Mouse (Mus musculus) cerebellum, adult 2 months (tissue): ENCODE results near the gene Sertad3. TPM values are rescaled to one million over a fixed set of nuclear protein-coding genes. Genes with fewer than 3 reads are reported as not detected.

Source experiments
- DNase-seq, 2 experiments: peaks; one replicate each; pipeline ENCODE4 v3.0.0; 2021
- H3K27ac ChIP-seq: fragments of 200-500 bp; 2 replicates; pipeline ENCODE4 v1.5.1; 2012; ENCODE audit warnings: low read length, control low read depth, inconsistent platforms; ENCODE audit not compliant: insufficient read depth
- H3K27me3 ChIP-seq: fragments of 200-500 bp; 2 replicates; pipeline ENCODE4 v1.6.1; 2012; ENCODE audit warnings: inconsistent platforms, mild to moderate bottlenecking, low read length, moderate library complexity; ENCODE audit not compliant: control insufficient read depth, insufficient read depth
- H3K4me1 ChIP-seq: fragments of 200-500 bp; 2 replicates; pipeline ENCODE4 v1.6.1; 2011; ENCODE audit warnings: low read length; ENCODE audit not compliant: control insufficient read depth, insufficient read depth
- H3K4me3 ChIP-seq: fragments of 200-500 bp; replicated peaks from 2 replicates; pipeline ENCODE3; 2011; ENCODE audit warnings: mild to moderate bottlenecking, low read depth, low read length, control low read depth; ENCODE audit not compliant: insufficient read depth
- CTCF ChIP-seq: fragments of 200-500 bp; IDR thresholded peaks from 2 replicates; pipeline ENCODE4 v1.5.1; 2011; ENCODE audit warnings: low read depth, mild to moderate bottlenecking, control low read depth, low read length, moderate library complexity, borderline replicate concordance; ENCODE audit not compliant: insufficient read depth
- POLR2A ChIP-seq: fragments of 200-500 bp; IDR thresholded peaks from 2 replicates; pipeline ENCODE4 v1.6.1; 2011; ENCODE audit warnings: low read length, control low read depth, borderline replicate concordance; ENCODE audit not compliant: insufficient read depth
- WGBS: fragments of 180-500 bp; shearing (Covaris S2); methylation state at CpG from one replicate; pipeline ENCODE4 v1.1.7; 2018; 5-methylcytosine and 5-hydroxymethylcytosine counted together
- polyA plus RNA-seq: library from polyadenylated mRNA; depleted of rRNA; stranded (reverse); fragments of >200 nt; gene quantifications from 2 replicates; pipeline ENCODE4 v1.2.3, GENCODE M21; 2012

Gene Sertad3
- polyA plus RNA-seq, 1 experiment = 8.9 TPM

- no peaks in the 10 kb centered on the region; the same call in 1 of the 2 replicates for H3K4me1 ChIP-seq
- H3K27ac ChIP-seq = no peak overlapping the region
- DNase-seq = no peak
- H3K27me3 ChIP-seq = no peaks in the 10 kb centered on the region
- TF ChIP-seq POLR2A (no peak), CTCF (no peak)
- H3K4me3 ChIP-seq = no peak overlapping the region
- WGBS = 88% methylated on average over 1 of the region's 1 CpGs
These were observed 6.2 kb downstream of the Sertad3 start for GRCm38 (mm10) chr7:27479750-27480149.

GRCm38 (mm10) chr7:27480506-27480905 lies 6.9 kb downstream of the Sertad3 start:
- no peak overlapping the region; the same call in 1 of the 2 replicates for H3K27ac ChIP-seq
- H3K4me1 ChIP-seq = no peaks in the 10 kb centered on the region; the same call in 1 of the 2 replicates
- H3K27me3 ChIP-seq = no peaks in the 10 kb centered on the region
- WGBS = 85% methylated on average over 3 of the region's 3 CpGs
- TF ChIP-seq CTCF (no peak), POLR2A (no peak)
- no peak for DNase-seq
- no peak overlapping the region for H3K4me3 ChIP-seq

GRCm38 (mm10) chr7:27480927-27481626 lies 7.5 kb downstream of the Sertad3 start:
- H3K4me1 ChIP-seq = no peaks in the 10 kb centered on the region
- peak overlapping the region; percentile 58 for H3K4me3 ChIP-seq
- H3K27me3 ChIP-seq = no peaks in the 10 kb centered on the region
- no peak overlapping the region; the same call in 1 of the 2 replicates for H3K27ac ChIP-seq
- no peak for DNase-seq
- no peak for TF ChIP-seq POLR2A
- TF ChIP-seq CTCF = no peak
- WGBS = 19% methylated on average over 11 of the region's 11 CpGs

DNA sequence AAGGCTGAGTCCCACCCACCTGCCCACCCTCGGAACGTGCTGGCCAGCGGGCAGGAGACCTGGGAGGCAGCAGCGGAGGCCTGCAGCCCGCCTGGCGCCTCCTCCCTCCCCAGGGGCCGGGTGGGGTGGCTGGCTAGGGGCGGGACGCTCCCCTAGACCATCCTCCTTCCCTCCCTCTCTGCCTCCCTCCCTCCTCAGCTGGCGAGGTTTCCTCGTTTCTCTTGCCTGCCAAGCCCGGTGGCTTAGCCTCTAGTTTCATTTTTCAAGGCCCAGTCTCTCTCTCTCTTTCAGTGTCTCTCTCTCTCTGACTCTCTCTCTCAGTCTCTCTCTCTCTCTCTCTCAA lies 8.0 kb downstream of the Sertad3 start:
- peak overlapping the region; percentile 86 for H3K27ac ChIP-seq
- H3K4me1 ChIP-seq = no peaks in the 10 kb centered on the region
- no peaks in the 10 kb centered on the region for H3K27me3 ChIP-seq
- peak; percentile 79 to 85 for DNase-seq
- TF ChIP-seq POLR2A = peak; percentile 58; the same call in 1 of the 2 replicates
- no peak for TF ChIP-seq CTCF
- peak overlapping the region; percentile 58 for H3K4me3 ChIP-seq
- WGBS = 1% methylated on average over 10 of the region's 12 CpGs

- no peak for DNase-seq
- no peak for TF ChIP-seq CTCF
- no peak for TF ChIP-seq POLR2A
- H3K4me1 ChIP-seq = peaks cover 7% of the 10 kb centered on the region; the same call in 1 of the 2 replicates
- no peak overlapping the region for H3K27ac ChIP-seq
- WGBS = 88% methylated on average over 4 of the region's 4 CpGs
- H3K27me3 ChIP-seq = no peaks in the 10 kb centered on the region
- no peak overlapping the region for H3K4me3 ChIP-seq
These were observed 10.3 kb downstream of the Sertad3 start for GRCm38 (mm10) chr7:27483860-27484259.

DNA sequence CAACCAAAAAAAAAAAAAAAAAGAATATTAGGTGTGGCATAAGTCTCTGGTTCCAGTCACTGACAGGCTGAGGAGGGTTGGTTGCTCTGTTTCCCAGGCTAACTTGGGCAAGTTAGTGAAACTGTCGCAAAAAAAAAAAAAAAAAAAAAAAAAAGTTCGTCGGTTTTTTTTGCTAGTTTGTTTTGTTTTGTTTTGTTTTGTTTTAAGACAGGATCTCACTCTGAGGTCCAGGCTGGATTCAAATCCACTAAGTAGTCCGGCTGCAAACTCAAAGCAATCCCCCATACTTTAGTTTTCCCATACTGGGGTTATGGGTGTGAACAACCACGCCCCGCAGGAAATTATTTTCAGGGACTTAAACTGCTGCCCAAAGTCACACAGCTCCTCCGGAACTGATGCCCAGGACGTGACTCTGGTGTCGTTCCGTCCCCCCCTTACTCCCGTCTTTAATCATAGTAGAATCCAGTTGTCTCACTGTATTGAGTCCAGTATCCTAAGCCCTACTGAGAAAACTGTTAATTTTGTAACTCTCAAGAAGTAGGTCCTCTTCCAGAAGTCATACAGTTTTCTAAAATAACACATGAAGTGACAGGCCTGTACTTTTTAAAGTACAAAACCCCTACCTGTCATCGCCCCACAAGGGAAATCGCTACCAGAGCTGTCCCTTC lies 12.7 kb downstream of the Sertad3 start:
- Histone ChIP-seq H3K4me1 (peaks cover 19% of the 10 kb centered on the region), H3K4me3 (peak overlapping the region; percentile 51), H3K27me3 (no peaks in the 10 kb centered on the region), H3K27ac (no peak overlapping the region)
- peak in 1 of 2 experiments; percentile 38 for DNase-seq
- TF ChIP-seq POLR2A (no peak), CTCF (no peak)
- WGBS = 4% methylated on average over 13 of the region's 13 CpGs

- Histone ChIP-seq H3K27me3 (no peaks in the 10 kb centered on the region), H3K4me1 (peaks cover 23% of the 10 kb centered on the region), H3K27ac (peak within 1 kb of the TSS; percentile 82), H3K4me3 (peak within 1 kb of the TSS; percentile 92)
- DNase-seq = peak; percentile 100
- under 1% methylated on average over 80 of the region's 80 CpGs for WGBS
- TF ChIP-seq POLR2A (peak; percentile 100), CTCF (peak; percentile 49)
These were observed 13.5 kb downstream of the Sertad3 start, which contains the start of gene Sertad1 for GRCm38 (mm10) chr7:27486770-27487697. Sertad1 (plus strand) TSS chr7:27486910.
